ENCODE assay signal across 14 mouse cellular contexts in the genomic region with DNA sequence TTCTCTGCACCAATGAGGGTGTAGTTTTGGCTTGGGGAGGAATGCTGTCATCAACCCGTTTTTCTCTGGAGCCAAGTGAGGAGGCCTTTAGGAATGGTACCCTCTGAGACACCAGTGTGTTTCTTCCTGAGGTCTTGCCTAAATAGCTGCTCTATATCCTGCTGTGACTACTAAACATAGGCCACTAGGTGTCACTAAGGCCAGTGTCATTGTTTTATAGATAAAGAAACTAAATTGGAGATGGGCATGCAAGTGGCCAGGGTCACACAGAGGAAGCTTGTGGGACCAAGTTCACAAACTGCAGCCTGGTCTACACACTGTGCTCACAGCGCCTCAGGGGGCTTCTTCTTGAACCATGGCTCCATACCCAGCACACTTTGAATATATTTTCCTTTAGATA.
DNase-seq lines count a peak whose midpoint lies in the region; ATAC-seq and TF ChIP-seq lines count a peak whose summit lies in the region.
"Had no signal": no experiment of that assay in that cellular context is flagged by ENCODE, and none has a peak within 500 bp of the region (broad histone marks: within the 10 kb centered on the region; RNA-seq: fewer than 3 reads in every experiment).

No protein-coding gene starts in this region.

- H3K4me2 ChIP-seq in heart, postnatal 0 days (ENCODE audit: low read depth, low read length), result no peak overlapping the region
- no peak overlapping the region for H3K4me2 ChIP-seq in midbrain, postnatal 0 days (ENCODE audit: low read depth, low read length, poor library complexity, severe bottlenecking)
- no peak overlapping the region for H3K4me2 ChIP-seq in midbrain, embryonic 13.5 days (replicated peaks)
- H3K4me2 ChIP-seq: heart, embryonic 13.5 days; liver, embryonic 12.5 days; midbrain, embryonic 12.5 days had no signal

- H3K27me3 ChIP-seq in cerebellum, adult 2 months (ENCODE audit: control insufficient read depth, insufficient read depth, low read length), result no peaks in the 10 kb centered on the region
- H3K27me3 ChIP-seq in heart, postnatal 0 days (ENCODE audit: control insufficient read depth, insufficient read depth, low read length), result no peaks in the 10 kb centered on the region
- H3K27me3 ChIP-seq in heart, embryonic 10.5 days (ENCODE audit: insufficient read depth, poor library complexity, severe bottlenecking), result no peaks in the 10 kb centered on the region
- no peaks in the 10 kb centered on the region for H3K27me3 ChIP-seq in midbrain, postnatal 0 days (ENCODE audit: insufficient read depth, low read length)
- H3K27me3 ChIP-seq in midbrain, embryonic 13.5 days, result no peaks in the 10 kb centered on the region
- H3K27me3 ChIP-seq: heart, embryonic 13.5 days; liver, embryonic 12.5 days; midbrain, embryonic 12.5 days had no signal

- TF ChIP-seq EP300 in heart, postnatal 0 days (IDR thresholded peaks at IDR 0.05; ENCODE audit: low read depth), result no peak

- no peaks in the 10 kb centered on the region for H3K9me3 ChIP-seq in heart, postnatal 0 days (replicated peaks; ENCODE audit: control insufficient read depth, low read length)
- no peaks in the 10 kb centered on the region for H3K9me3 ChIP-seq in heart, embryonic 10.5 days
- H3K9me3 ChIP-seq in midbrain, postnatal 0 days (ENCODE audit: low read length), result no peaks in the 10 kb centered on the region
- no peaks in the 10 kb centered on the region for H3K9me3 ChIP-seq in midbrain, embryonic 13.5 days
- H3K9me3 ChIP-seq: heart, embryonic 13.5 days; liver, embryonic 12.5 days; midbrain, embryonic 12.5 days had no signal

- H3K4me1 ChIP-seq in cerebellum, adult 2 months (ENCODE audit: control insufficient read depth, insufficient read depth, low read length), result peaks cover 17% of the 10 kb centered on the region
- H3K4me1 ChIP-seq in heart, postnatal 0 days (ENCODE audit: control insufficient read depth, insufficient read depth), result no peaks in the 10 kb centered on the region
- peaks cover 23% of the 10 kb centered on the region for H3K4me1 ChIP-seq in heart, embryonic 10.5 days
- H3K4me1 ChIP-seq in midbrain, postnatal 0 days (ENCODE audit: insufficient read depth, low read length), result no peaks in the 10 kb centered on the region
- peaks cover 21% of the 10 kb centered on the region for H3K4me1 ChIP-seq in midbrain, embryonic 13.5 days (replicated peaks)
- H3K4me1 ChIP-seq: liver, embryonic 12.5 days had no signal

- no peak overlapping the region for H3K9ac ChIP-seq in heart, postnatal 0 days (replicated peaks; ENCODE audit: low read depth, low read length)
- H3K9ac ChIP-seq in midbrain, postnatal 0 days (replicated peaks; ENCODE audit: low read length, poor library complexity, severe bottlenecking), result no peak overlapping the region
- no peak overlapping the region for H3K9ac ChIP-seq in midbrain, embryonic 13.5 days (replicated peaks)
- H3K9ac ChIP-seq: heart, embryonic 13.5 days; liver, embryonic 12.5 days; midbrain, embryonic 12.5 days had no signal

- peak; percentile 51; the same call in 1 of the 2 replicates for ATAC-seq in heart, postnatal 0 days (ENCODE audit: insufficient read depth, low read depth)
- no peak for ATAC-seq in midbrain, postnatal 0 days (ENCODE audit: low FRiP score)
- ATAC-seq in midbrain, embryonic 13.5 days, result no peak
- ATAC-seq: liver, embryonic 12.5 days had no signal

- peaks cover 28% of the 10 kb centered on the region for H3K36me3 ChIP-seq in heart, postnatal 0 days (replicated peaks; ENCODE audit: control insufficient read depth, insufficient read depth, low read length)
- H3K36me3 ChIP-seq in heart, embryonic 10.5 days, result peaks cover 8% of the 10 kb centered on the region; the same call in 1 of the 2 replicates
- peaks cover 7% of the 10 kb centered on the region; the same call in 1 of the 2 replicates for H3K36me3 ChIP-seq in midbrain, postnatal 0 days (ENCODE audit: insufficient read depth, low read length)
- H3K36me3 ChIP-seq in midbrain, embryonic 13.5 days, result peaks cover 12% of the 10 kb centered on the region
- H3K36me3 ChIP-seq: liver, embryonic 12.5 days had no signal

- WGBS in cerebellum, adult 2 months, result 91% methylated on average over 2 of the region's 2 CpGs
- WGBS in heart, postnatal 0 days, result 41% methylated on average over 2 of the region's 2 CpGs
- 42% methylated on average over 2 of the region's 2 CpGs for WGBS in heart, embryonic 10.5 days
- 67% methylated on average over 2 of the region's 2 CpGs for WGBS in midbrain, postnatal 0 days
- WGBS in midbrain, embryonic 13.5 days, result 64% methylated on average over 2 of the region's 2 CpGs

- no peak for DNase-seq in cerebellum, adult 2 months
- no peak for DNase-seq in cerebellum, adult 9-11 months
- DNase-seq in heart, postnatal 0 days (ENCODE audit: low spot score), result peak; percentile 65
- DNase-seq in heart, embryonic 10.5 days (ENCODE audit: low spot score), result no peak
- DNase-seq in midbrain, postnatal 0 days (ENCODE audit: low spot score), result peak; percentile 57
- no peak for DNase-seq in thymus, adult 18-20 months
- DNase-seq in ovary, postnatal 36 days (ENCODE audit: low spot score), result no peak
- DNase-seq: kidney, postnatal 14 days; spleen, adult 18-20 months; thymus, postnatal 25 days had no signal

- no peak overlapping the region for H3K4me3 ChIP-seq in cerebellum, adult 2 months (replicated peaks; ENCODE audit: insufficient read depth, low read depth, low read length)
- H3K4me3 ChIP-seq in heart, postnatal 0 days (ENCODE audit: low read depth, low read length), result no peak overlapping the region
- H3K4me3 ChIP-seq in heart, embryonic 10.5 days, result no peak overlapping the region
- H3K4me3 ChIP-seq in midbrain, postnatal 0 days (ENCODE audit: low read depth, low read length), result no peak overlapping the region
- no peak overlapping the region for H3K4me3 ChIP-seq in midbrain, embryonic 13.5 days (replicated peaks)
- H3K4me3 ChIP-seq: heart, embryonic 13.5 days; liver, embryonic 12.5 days; midbrain, embryonic 12.5 days had no signal

- no peak for TF ChIP-seq POLR2A in cerebellum, adult 2 months (IDR thresholded peaks at IDR 0.05; ENCODE audit: borderline replicate concordance, insufficient read depth, low read length)

- H3K27ac ChIP-seq in cerebellum, adult 2 months (ENCODE audit: insufficient read depth, low read length), result no peak overlapping the region
- no peak overlapping the region for H3K27ac ChIP-seq in heart, postnatal 0 days (ENCODE audit: low read depth)
- no peak overlapping the region for H3K27ac ChIP-seq in heart, embryonic 10.5 days
- no peak overlapping the region for H3K27ac ChIP-seq in midbrain, postnatal 0 days (ENCODE audit: low read depth, low read length)
- no peak overlapping the region for H3K27ac ChIP-seq in midbrain, embryonic 13.5 days
- H3K27ac ChIP-seq: heart, embryonic 13.5 days; liver, embryonic 12.5 days; midbrain, embryonic 12.5 days had no signal

- TF ChIP-seq CTCF in cerebellum, adult 2 months (IDR thresholded peaks at IDR 0.05; ENCODE audit: borderline replicate concordance, insufficient read depth, low read depth, low read length), result peak; percentile 2; the same call in 1 of the 2 replicates
- TF ChIP-seq CTCF in heart, postnatal 0 days (IDR thresholded peaks at IDR 0.05; ENCODE audit: low read depth), result peak; percentile 64
- TF ChIP-seq CTCF in midbrain, postnatal 0 days (IDR thresholded peaks at IDR 0.05), result peak; percentile 79

Comparison
In these comparisons a context has a peak if more than half of its experiments do, and no peak if none do; other contexts are left out.
1. DNase-seq: peak in heart, postnatal 0 days (single experiment) and midbrain, postnatal 0 days (single experiment); none in cerebellum, adult 2 months (0 of 2), cerebellum, adult 9-11 months (single experiment), heart, embryonic 10.5 days (single experiment), thymus, adult 18-20 months (0 of 2) and ovary, postnatal 36 days (single experiment).
2. CTCF ChIP-seq: peak in every context shown above with its lines; median percentile 79 in midbrain, postnatal 0 days; 64 in heart, postnatal 0 days; 2 in cerebellum, adult 2 months.